Mouse (Mus musculus) MEL (cell line): ENCODE measurements around the gene Mfap1a.

Source experiments
- CHD2 ChIP-seq: IDR thresholded peaks from 2 replicates; pipeline ENCODE4 v1.6.1; 2011; ENCODE audit warnings: low read length, improper control_type of control experiment
- CTCF ChIP-seq, 3 experiments: IDR thresholded peaks in 2 of 3; conservative IDR thresholded peaks in 1 of 3; 2 replicates each; pipeline ENCODE4 v1.5.1; 2011 to 2012; ENCODE audit warnings: low read length in 3 of 3, low read depth in 2 of 3, mild to moderate bottlenecking in 2 of 3, improper control_type of control experiment in 1 of 3, inconsistent platforms in 1 of 3, mixed read lengths in 1 of 3, moderate library complexity in 1 of 3; ENCODE audit not compliant: control insufficient read depth in 1 of 3, insufficient read depth in 1 of 3, poor library complexity in 1 of 3, severe bottlenecking in 1 of 3
- E2F4 ChIP-seq: IDR thresholded peaks from 2 replicates; pipeline ENCODE4 v1.6.1; 2011; ENCODE audit warnings: low read depth, low read length, improper control_type of control experiment, borderline replicate concordance
- GABPA ChIP-seq: IDR thresholded peaks from 2 replicates; pipeline ENCODE4 v1.6.1; 2012; ENCODE audit warnings: low read depth, mild to moderate bottlenecking, inconsistent platforms, low read length, improper control_type of control experiment, moderate library complexity
- HCFC1 ChIP-seq: IDR thresholded peaks from 2 replicates; pipeline ENCODE4 v1.6.1; 2012; ENCODE audit warnings: low read depth, mild to moderate bottlenecking, inconsistent platforms, low read length, improper control_type of control experiment, moderate library complexity
- MAFK ChIP-seq: IDR thresholded peaks from 2 replicates; pipeline ENCODE4 v1.6.1; 2011; ENCODE audit warnings: low read depth, mild to moderate bottlenecking, low read length, improper control_type of control experiment, borderline replicate concordance
- MEF2A ChIP-seq: IDR thresholded peaks from 2 replicates; pipeline ENCODE4 v1.6.1; 2014; ENCODE audit warnings: low read depth, mild to moderate bottlenecking, inconsistent platforms, low read length, improper control_type of control experiment; ENCODE audit not compliant: poor library complexity, insufficient replicate concordance, severe bottlenecking; ENCODE audit errors: extremely low read depth
- POLR2A ChIP-seq, 2 experiments: IDR thresholded peaks; 2 replicates each; pipeline ENCODE4 v1.6.1; 2011 to 2012; ENCODE audit warnings: low read length in 2 of 2, mild to moderate bottlenecking in 2 of 2, control low read depth in 1 of 2, improper control_type of control experiment in 1 of 2, low read depth in 1 of 2, moderate library complexity in 1 of 2; ENCODE audit not compliant: control insufficient read depth in 1 of 2, insufficient read depth in 1 of 2, poor library complexity in 1 of 2
- POLR2AphosphoS2 ChIP-seq: IDR thresholded peaks from 2 replicates; pipeline ENCODE4 v1.6.1; 2011; ENCODE audit warnings: low read length, improper control_type of control experiment
- RAD21 ChIP-seq: IDR thresholded peaks from 2 replicates; pipeline ENCODE4 v1.6.1; 2011; ENCODE audit warnings: mild to moderate bottlenecking, low read depth, low read length, improper control_type of control experiment
- USF1 ChIP-seq: IDR thresholded peaks from 2 replicates; pipeline ENCODE4 v1.6.1; 2014; ENCODE audit warnings: low read depth, mild to moderate bottlenecking, inconsistent platforms, low read length, improper control_type of control experiment, moderate library complexity
- USF2 ChIP-seq, 2 experiments: IDR thresholded peaks; 2 replicates each; pipeline ENCODE4 v1.6.1; 2011 to 2012; ENCODE audit warnings: improper control_type of control experiment in 2 of 2, low read length in 2 of 2, borderline replicate concordance in 1 of 2, inconsistent platforms in 1 of 2, low read depth in 1 of 2, mild to moderate bottlenecking in 1 of 2; ENCODE audit not compliant: insufficient read depth in 1 of 2
- ZKSCAN1 ChIP-seq: IDR thresholded peaks from 2 replicates; pipeline ENCODE4 v1.6.1; 2012; ENCODE audit warnings: low read depth, mild to moderate bottlenecking, inconsistent platforms, low read length, improper control_type of control experiment, moderate library complexity

- TF ChIP-seq RAD21, result no peak
- no peak for TF ChIP-seq USF2 (IDR thresholded peaks at IDR 0.05; ENCODE audit: borderline replicate concordance in 1 of 2, insufficient read depth in 1 of 2, low read depth in 1 of 2, low read length in 2 of 2)
- TF ChIP-seq CHD2, result no peak
- no peak for TF ChIP-seq GABPA
- no peak for TF ChIP-seq MAFK
- no peak for TF ChIP-seq CTCF (IDR thresholded peaks at IDR 0.05 in 2 of 3, conservative IDR thresholded peaks at IDR 0.05 in 1 of 3; ENCODE audit: control insufficient read depth in 1 of 3, insufficient read depth in 1 of 3, low read depth in 2 of 3, low read length in 3 of 3, poor library complexity in 1 of 3, severe bottlenecking in 1 of 3)
- no peak for TF ChIP-seq POLR2AphosphoS2
- TF ChIP-seq POLR2A (IDR thresholded peaks at IDR 0.05; ENCODE audit: control insufficient read depth in 1 of 2, insufficient read depth in 1 of 2, low read depth in 1 of 2, low read length in 2 of 2, poor library complexity in 1 of 2), result no peak
- no peak for TF ChIP-seq USF1
- TF ChIP-seq MEF2A, result no peak
- no peak; the same call in 1 of the 2 replicates for TF ChIP-seq HCFC1
- TF ChIP-seq E2F4, result no peak
- no peak for TF ChIP-seq ZKSCAN1
These were observed 56.9 kb downstream of the Mfap1a start for GRCm38 (mm10) chr2:121449545-121450011.
